Mouse (Mus musculus): ENCODE data around the gene Stk16.

DNA sequence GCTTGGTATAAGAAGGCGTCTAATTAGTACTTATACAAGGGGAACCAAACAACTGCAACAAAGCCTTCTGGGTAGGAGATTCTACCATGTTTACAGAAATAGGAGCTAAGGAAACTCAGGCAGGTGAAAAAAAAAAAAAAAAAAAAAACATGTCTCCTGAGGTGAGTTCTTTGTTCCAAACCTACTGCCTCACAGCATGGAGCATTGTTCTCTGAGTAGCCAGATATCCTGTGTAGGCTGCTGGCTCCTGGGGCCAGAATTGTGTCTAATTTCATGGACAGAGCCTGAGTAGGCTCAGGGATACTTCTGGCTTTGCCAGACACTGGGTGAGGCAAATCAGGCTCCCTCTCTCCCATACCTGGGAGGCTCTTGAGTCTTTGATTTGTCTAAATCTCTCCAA is 17.0 kb downstream of the Stk16 start:
- TF ChIP-seq CTCF (IDR thresholded peaks at IDR 0.05; ENCODE audit: low read depth) (no peak), EP300 (IDR thresholded peaks at IDR 0.05; ENCODE audit: low read depth) (no peak)

All from liver, postnatal 0 days (tissue).